Mouse (Mus musculus) limb, embryonic 15.5 days (tissue): ENCODE data around the gene Mtf2. TPM values are rescaled to one million over a fixed set of nuclear protein-coding genes. Genes with fewer than 3 reads are reported as not detected.
A peak's percentile ranks its signal among the peaks of the same experiment; 100 is the strongest.
"Not testable (repeated sequence)": the region's sequence is repeated elsewhere in the genome, so short reads cannot be mapped to it uniquely, and the experiment has no call there.

Source experiments
- ATAC-seq: fragments of 200-750 bp; cut with Nextera tagmentation; 2 replicates; pipeline ENCODE4 v1.8.0; 2017; ENCODE audit warnings: low read depth, moderate TSS enrichment; ENCODE audit not compliant: insufficient number of reproducible peaks, low FRiP score, low TSS enrichment
- H3K27ac ChIP-seq: fragments of 300-500 bp; sonication (generic); 2 replicates; pipeline ENCODE4 v1.5.1; 2015; ENCODE audit warnings: moderate library complexity, mild to moderate bottlenecking, inconsistent platforms
- H3K27me3 ChIP-seq: fragments of 300-500 bp; sonication (generic); 2 replicates; pipeline ENCODE4 v1.6.1; 2015; ENCODE audit warnings: inconsistent platforms
- H3K36me3 ChIP-seq: fragments of 300-500 bp; sonication (generic); 2 replicates; pipeline ENCODE4 v1.6.1; 2015; ENCODE audit warnings: inconsistent platforms
- H3K4me1 ChIP-seq: fragments of 300-500 bp; sonication (generic); 2 replicates; pipeline ENCODE4 v1.6.1; 2015; ENCODE audit warnings: inconsistent platforms
- H3K4me2 ChIP-seq: fragments of 300-500 bp; sonication (generic); 2 replicates; pipeline ENCODE4 v1.6.1; 2015; ENCODE audit warnings: mild to moderate bottlenecking, inconsistent platforms
- H3K4me3 ChIP-seq: fragments of 300-500 bp; sonication (generic); 2 replicates; pipeline ENCODE4 v1.5.1; 2015; ENCODE audit warnings: mild to moderate bottlenecking, inconsistent platforms
- H3K9ac ChIP-seq: fragments of 300-500 bp; sonication (generic); 2 replicates; pipeline ENCODE4 v1.6.1; 2015; ENCODE audit warnings: inconsistent platforms
- H3K9me3 ChIP-seq: fragments of 300-500 bp; sonication (generic); 2 replicates; pipeline ENCODE4 v1.6.1; 2016; ENCODE audit warnings: inconsistent platforms
- WGBS: fragments of 180-500 bp; shearing (Covaris S2); methylation state at CpG from one replicate; pipeline ENCODE4 v1.1.7; 2015; 5-methylcytosine and 5-hydroxymethylcytosine counted together
- polyA plus RNA-seq: library from polyadenylated mRNA; unstranded; fragments of >200 nt; fragmentation: Nextera tagmentation; extraction: Ambion mirVana; gene quantifications from 2 replicates; pipeline ENCODE4 v1.2.1, GENCODE M21; 2015

The Mtf2 gene
- 84.6 and 89.6 TPM in 2 replicates for polyA plus RNA-seq

- Histone ChIP-seq H3K27me3 (no peaks in the 10 kb centered on the region), H3K9ac (peak within 1 kb of the TSS; percentile 96), H3K4me3 (peak within 1 kb of the TSS; percentile 72), H3K9me3 (no peaks in the 10 kb centered on the region), H3K36me3 (peaks cover 17% of the 10 kb centered on the region; the same call in 1 of the 2 replicates), H3K4me2 (peak within 1 kb of the TSS; percentile 63), H3K27ac (peak within 1 kb of the TSS; percentile 92), H3K4me1 (no peaks in the 10 kb centered on the region)
- WGBS, result under 1% methylated on average over 59 of the region's 59 CpGs
- peak; percentile 90 for ATAC-seq
Measured at GRCm38 (mm10) chr5:108065465-108066411, at the start of gene Mtf2. Mtf2 (plus strand) TSS chr5:108065674.

GRCm38 (mm10) chr5:108017232-108017631 is 48.2 kb upstream of the Mtf2 start:
- Histone ChIP-seq H3K4me3 (no peak overlapping the region), H3K4me2 (no peak overlapping the region), H3K27me3 (no peaks in the 10 kb centered on the region), H3K36me3 (no peaks in the 10 kb centered on the region), H3K9ac (no peak overlapping the region), H3K27ac (no peak overlapping the region), H3K9me3 (no peaks in the 10 kb centered on the region), H3K4me1 (no peaks in the 10 kb centered on the region)
- ATAC-seq, result no peak
- 63% methylated on average over 2 of the region's 2 CpGs for WGBS

GRCm38 (mm10) chr5:108019367-108019766 is 46.1 kb upstream of the Mtf2 start:
- 25% methylated on average over 2 of the region's 2 CpGs for WGBS
- ATAC-seq, result no peak
- no peak overlapping the region for H3K4me2 ChIP-seq
- no peaks in the 10 kb centered on the region for H3K27me3 ChIP-seq
- no peak overlapping the region for H3K4me3 ChIP-seq
- no peaks in the 10 kb centered on the region for H3K9me3 ChIP-seq
- H3K27ac ChIP-seq, result no peak overlapping the region
- H3K36me3 ChIP-seq, result no peaks in the 10 kb centered on the region
- no peak overlapping the region for H3K9ac ChIP-seq
- no peaks in the 10 kb centered on the region for H3K4me1 ChIP-seq

- no peaks in the 10 kb centered on the region for H3K9me3 ChIP-seq
- H3K4me3 ChIP-seq, result no peak overlapping the region
- no peaks in the 10 kb centered on the region for H3K4me1 ChIP-seq
- WGBS, result 35% methylated on average over 3 of the region's 3 CpGs
- H3K9ac ChIP-seq, result no peak overlapping the region
- H3K27ac ChIP-seq, result no peak overlapping the region
- no peak overlapping the region for H3K4me2 ChIP-seq
- H3K27me3 ChIP-seq, result no peaks in the 10 kb centered on the region
- no peaks in the 10 kb centered on the region for H3K36me3 ChIP-seq
- no peak for ATAC-seq
Measured at GRCm38 (mm10) chr5:108021346-108021745, 44.1 kb upstream of the Mtf2 start.

- Histone ChIP-seq H3K9me3 (no peaks in the 10 kb centered on the region), H3K4me3 (no peak overlapping the region), H3K27ac (no peak overlapping the region), H3K27me3 (no peaks in the 10 kb centered on the region), H3K9ac (no peak overlapping the region), H3K4me2 (no peak overlapping the region), H3K4me1 (no peaks in the 10 kb centered on the region), H3K36me3 (no peaks in the 10 kb centered on the region)
- 78% methylated on average over 4 of the region's 4 CpGs for WGBS
- no peak for ATAC-seq
Measured at GRCm38 (mm10) chr5:108028230-108028629, 37.2 kb upstream of the Mtf2 start.

- H3K9me3 ChIP-seq, H3K36me3 ChIP-seq, H3K27me3 ChIP-seq, H3K9ac ChIP-seq, H3K4me3 ChIP-seq, H3K27ac ChIP-seq, H3K4me2 ChIP-seq, H3K4me1 ChIP-seq, ATAC-seq: not testable (repeated sequence)
- 87% methylated on average over 7 of the region's 7 CpGs for WGBS
Measured at GRCm38 (mm10) chr5:108028797-108029536, 36.5 kb upstream of the Mtf2 start.

GRCm38 (mm10) chr5:108029968-108030367 is 35.5 kb upstream of the Mtf2 start:
- Histone ChIP-seq H3K4me3 (no peak overlapping the region), H3K9me3 (no peaks in the 10 kb centered on the region), H3K9ac (no peak overlapping the region), H3K4me1 (no peaks in the 10 kb centered on the region), H3K27me3 (no peaks in the 10 kb centered on the region), H3K27ac (no peak overlapping the region), H3K36me3 (no peaks in the 10 kb centered on the region), H3K4me2 (no peak overlapping the region)
- ATAC-seq, result no peak
- 79% methylated on average over 2 of the region's 2 CpGs for WGBS

GRCm38 (mm10) chr5:108031267-108031666 is 34.2 kb upstream of the Mtf2 start:
- Histone ChIP-seq H3K36me3 (no peaks in the 10 kb centered on the region), H3K27me3 (no peaks in the 10 kb centered on the region), H3K27ac (no peak overlapping the region), H3K4me2 (no peak overlapping the region), H3K4me3 (no peak overlapping the region), H3K9ac (no peak overlapping the region), H3K4me1 (no peaks in the 10 kb centered on the region), H3K9me3 (no peaks in the 10 kb centered on the region)
- no peak for ATAC-seq
- WGBS, result 89% methylated on average over 4 of the region's 4 CpGs

- Histone ChIP-seq H3K4me1 (no peaks in the 10 kb centered on the region), H3K4me3 (no peak overlapping the region), H3K36me3 (no peaks in the 10 kb centered on the region), H3K9ac (no peak overlapping the region), H3K27me3 (no peaks in the 10 kb centered on the region), H3K4me2 (no peak overlapping the region), H3K27ac (no peak overlapping the region), H3K9me3 (no peaks in the 10 kb centered on the region)
- no peak for ATAC-seq
- 31% methylated on average over 4 of the region's 4 CpGs for WGBS
Measured at GRCm38 (mm10) chr5:108034194-108034593, 31.3 kb upstream of the Mtf2 start.

GRCm38 (mm10) chr5:108035523-108035922 is 30.0 kb upstream of the Mtf2 start:
- Histone ChIP-seq H3K4me1 (no peaks in the 10 kb centered on the region), H3K36me3 (no peaks in the 10 kb centered on the region), H3K9me3 (no peaks in the 10 kb centered on the region), H3K27ac (no peak overlapping the region), H3K27me3 (no peaks in the 10 kb centered on the region), H3K9ac (no peak overlapping the region), H3K4me2 (no peak overlapping the region), H3K4me3 (no peak overlapping the region)
- ATAC-seq, result no peak
- 4% methylated on average over 2 of the region's 2 CpGs for WGBS

GRCm38 (mm10) chr5:108042061-108042460 is 23.4 kb upstream of the Mtf2 start:
- no peak overlapping the region for H3K9ac ChIP-seq
- H3K9me3 ChIP-seq, result no peaks in the 10 kb centered on the region
- no peak overlapping the region for H3K4me2 ChIP-seq
- ATAC-seq, result no peak
- 92% methylated on average over 5 of the region's 5 CpGs for WGBS
- no peaks in the 10 kb centered on the region for H3K4me1 ChIP-seq
- no peak overlapping the region for H3K4me3 ChIP-seq
- H3K36me3 ChIP-seq, result no peaks in the 10 kb centered on the region
- no peak overlapping the region for H3K27ac ChIP-seq
- H3K27me3 ChIP-seq, result no peaks in the 10 kb centered on the region

GRCm38 (mm10) chr5:108043908-108044307 is 21.6 kb upstream of the Mtf2 start:
- Histone ChIP-seq H3K9ac (no peak overlapping the region), H3K36me3 (no peaks in the 10 kb centered on the region), H3K27ac (no peak overlapping the region), H3K9me3 (no peaks in the 10 kb centered on the region), H3K27me3 (no peaks in the 10 kb centered on the region), H3K4me3 (no peak overlapping the region), H3K4me1 (no peaks in the 10 kb centered on the region), H3K4me2 (no peak overlapping the region)
- ATAC-seq, result no peak
- WGBS, result 16% methylated on average over 1 of the region's 1 CpGs
